Mouse (Mus musculus): ENCODE results near the gene Pcolce2. TPM values are rescaled to one million over a fixed set of nuclear protein-coding genes. Genes with fewer than 3 reads are reported as not detected.

Gene Pcolce2
- polyA plus RNA-seq, 1 experiment: not detected

GRCm38 (mm10) chr9:95675064-95675699 is 37.8 kb downstream of the Pcolce2 start:
- Histone ChIP-seq H3K36me3 (replicated peaks; ENCODE audit: low read length) (no peaks in the 10 kb centered on the region), H3K9me3 (peaks cover 4% of the 10 kb centered on the region), H3K4me1 (no peaks in the 10 kb centered on the region), H3K27me3 (replicated peaks) (peaks cover 10% of the 10 kb centered on the region), H3K4me3 (replicated peaks) (no peak overlapping the region)
- TF ChIP-seq FLI1 (IDR thresholded peaks at IDR 0.05; ENCODE audit: low read length) (no peak), GATA1 (IDR thresholded peaks at IDR 0.05; ENCODE audit: borderline replicate concordance, low read length) (no peak)

GRCm38 (mm10) chr9:95676021-95676420 is 38.6 kb downstream of the Pcolce2 start:
- Histone ChIP-seq H3K4me1 (no peaks in the 10 kb centered on the region), H3K36me3 (replicated peaks; ENCODE audit: low read length) (no peaks in the 10 kb centered on the region), H3K9me3 (peaks cover 4% of the 10 kb centered on the region), H3K27me3 (replicated peaks) (peaks cover 13% of the 10 kb centered on the region), H3K4me3 (replicated peaks) (no peak overlapping the region)
- no peak for TF ChIP-seq FLI1 (IDR thresholded peaks at IDR 0.05; ENCODE audit: low read length)
- TF ChIP-seq GATA1 (IDR thresholded peaks at IDR 0.05; ENCODE audit: borderline replicate concordance, low read length): no peak

GRCm38 (mm10) chr9:95679966-95680365 is 42.6 kb downstream of the Pcolce2 start:
- Histone ChIP-seq H3K4me1 (no peaks in the 10 kb centered on the region), H3K9me3 (no peaks in the 10 kb centered on the region), H3K27me3 (replicated peaks) (peaks cover 21% of the 10 kb centered on the region), H3K36me3 (replicated peaks; ENCODE audit: low read length) (no peaks in the 10 kb centered on the region), H3K4me3 (replicated peaks) (no peak overlapping the region)
- TF ChIP-seq GATA1 (IDR thresholded peaks at IDR 0.05; ENCODE audit: borderline replicate concordance, low read length) (no peak), FLI1 (IDR thresholded peaks at IDR 0.05; ENCODE audit: low read length) (no peak)

GRCm38 (mm10) chr9:95680691-95681090 is 43.3 kb downstream of the Pcolce2 start:
- no peaks in the 10 kb centered on the region for H3K4me1 ChIP-seq
- H3K4me3 ChIP-seq (replicated peaks): no peak overlapping the region
- TF ChIP-seq GATA1 (IDR thresholded peaks at IDR 0.05; ENCODE audit: borderline replicate concordance, low read length) (no peak), FLI1 (IDR thresholded peaks at IDR 0.05; ENCODE audit: low read length) (no peak)
- H3K9me3 ChIP-seq: no peaks in the 10 kb centered on the region
- peaks cover 20% of the 10 kb centered on the region for H3K27me3 ChIP-seq (replicated peaks)
- H3K36me3 ChIP-seq (replicated peaks; ENCODE audit: low read length): no peaks in the 10 kb centered on the region

DNA sequence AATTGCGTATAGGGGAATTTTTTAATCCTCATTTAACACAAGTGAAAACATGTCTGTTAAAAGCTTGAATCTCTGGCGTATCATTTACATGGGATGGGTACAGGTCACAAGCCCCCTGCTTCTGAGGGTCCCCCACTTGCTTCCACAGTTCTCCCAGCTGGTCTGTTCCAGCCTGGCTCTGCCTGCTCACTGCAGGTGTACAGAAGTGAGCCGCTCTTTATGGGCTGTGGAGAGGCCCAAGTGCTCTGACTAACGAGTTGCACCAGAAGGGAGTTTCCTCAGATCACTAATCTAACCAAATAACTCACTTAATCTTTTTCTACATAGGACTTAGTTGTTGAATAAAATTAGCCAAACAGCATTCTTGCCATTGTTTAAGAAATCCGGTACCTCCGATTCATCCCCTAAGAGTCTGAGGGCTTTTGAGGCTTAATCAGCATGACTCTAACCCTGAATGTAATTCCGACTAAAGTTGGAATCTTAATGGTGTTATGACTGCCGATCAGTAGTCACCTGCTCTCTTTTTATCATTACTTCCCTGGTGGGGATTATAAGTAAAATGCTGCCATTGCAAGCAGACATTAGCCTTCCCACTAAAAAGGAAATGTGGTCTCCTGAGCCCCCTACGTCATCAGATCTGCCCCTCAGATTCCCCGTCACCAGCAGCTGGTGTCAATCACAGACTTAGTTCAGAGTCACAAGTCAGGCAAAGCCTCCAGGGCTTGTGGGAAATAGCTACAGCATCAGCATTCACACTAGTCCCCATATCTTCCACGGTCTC is 48.4 kb downstream of the Pcolce2 start:
- TF ChIP-seq FLI1 (IDR thresholded peaks at IDR 0.05; ENCODE audit: low read length): no peak
- no peak for TF ChIP-seq GATA1 (IDR thresholded peaks at IDR 0.05; ENCODE audit: borderline replicate concordance, low read length)
- Histone ChIP-seq H3K9me3 (peaks cover 15% of the 10 kb centered on the region), H3K36me3 (replicated peaks; ENCODE audit: low read length) (no peaks in the 10 kb centered on the region)

DNA sequence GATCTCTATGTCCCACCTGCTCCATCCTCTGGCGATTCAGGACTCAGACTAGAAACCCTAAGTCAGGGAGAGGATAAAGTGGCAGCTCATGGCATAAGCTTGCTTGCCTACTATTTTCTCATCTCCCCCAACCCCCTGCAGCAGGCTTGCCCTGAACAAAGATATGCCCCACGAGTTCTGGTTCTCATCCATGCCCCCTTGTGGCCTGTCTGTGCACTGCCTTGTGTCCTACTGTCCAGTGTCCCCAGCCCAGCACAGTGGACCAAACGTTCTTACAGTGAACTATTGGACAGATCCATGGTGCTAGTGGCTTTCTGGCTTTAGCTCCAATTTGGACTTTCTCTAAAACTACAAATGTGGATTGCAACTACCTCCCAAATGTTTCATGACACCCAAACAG is 50.7 kb downstream of the Pcolce2 start:
- TF ChIP-seq FLI1 (IDR thresholded peaks at IDR 0.05; ENCODE audit: low read length) (no peak), GATA1 (IDR thresholded peaks at IDR 0.05; ENCODE audit: borderline replicate concordance, low read length) (no peak)
- peaks cover 9% of the 10 kb centered on the region for H3K4me1 ChIP-seq
- H3K27me3 ChIP-seq (replicated peaks): peaks cover 15% of the 10 kb centered on the region
- H3K36me3 ChIP-seq (replicated peaks; ENCODE audit: low read length): no peaks in the 10 kb centered on the region
- no peak overlapping the region for H3K4me3 ChIP-seq (replicated peaks)
- H3K9me3 ChIP-seq: peaks cover 15% of the 10 kb centered on the region

More for the DNA sequence above, 48.4 kb downstream of the Pcolce2 start:
- H3K4me1 ChIP-seq: peaks cover 6% of the 10 kb centered on the region
- no peak overlapping the region for H3K4me3 ChIP-seq (replicated peaks)
- peaks cover 12% of the 10 kb centered on the region for H3K27me3 ChIP-seq (replicated peaks)

DNA sequence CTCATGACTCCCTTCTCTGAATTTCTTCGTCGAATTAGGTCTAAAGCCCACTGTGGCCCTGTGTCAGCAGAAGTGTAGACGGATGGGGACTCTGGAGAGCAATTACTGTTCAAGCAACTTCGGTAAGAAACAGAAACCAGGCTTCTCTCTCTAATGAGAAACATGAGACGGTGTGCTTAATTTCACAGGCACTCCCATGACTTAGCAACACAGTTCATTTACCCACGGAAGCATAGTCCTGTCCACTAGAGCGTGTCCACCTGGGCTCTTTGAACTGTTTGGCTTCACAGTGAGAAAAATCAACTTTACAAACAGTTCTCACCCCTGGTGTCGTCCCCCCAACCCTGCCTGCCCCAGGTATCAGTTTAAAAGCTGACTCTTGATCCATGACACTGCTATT is 55.4 kb downstream of the Pcolce2 start:
- Histone ChIP-seq H3K9me3 (peaks cover 15% of the 10 kb centered on the region), H3K4me1 (peaks cover 23% of the 10 kb centered on the region), H3K36me3 (replicated peaks; ENCODE audit: low read length) (no peaks in the 10 kb centered on the region), H3K4me3 (replicated peaks) (no peak overlapping the region), H3K27me3 (replicated peaks) (peaks cover 14% of the 10 kb centered on the region)
- no peak for TF ChIP-seq GATA1 (IDR thresholded peaks at IDR 0.05; ENCODE audit: borderline replicate concordance, low read length)
- TF ChIP-seq FLI1 (IDR thresholded peaks at IDR 0.05; ENCODE audit: low read length): no peak

DNA sequence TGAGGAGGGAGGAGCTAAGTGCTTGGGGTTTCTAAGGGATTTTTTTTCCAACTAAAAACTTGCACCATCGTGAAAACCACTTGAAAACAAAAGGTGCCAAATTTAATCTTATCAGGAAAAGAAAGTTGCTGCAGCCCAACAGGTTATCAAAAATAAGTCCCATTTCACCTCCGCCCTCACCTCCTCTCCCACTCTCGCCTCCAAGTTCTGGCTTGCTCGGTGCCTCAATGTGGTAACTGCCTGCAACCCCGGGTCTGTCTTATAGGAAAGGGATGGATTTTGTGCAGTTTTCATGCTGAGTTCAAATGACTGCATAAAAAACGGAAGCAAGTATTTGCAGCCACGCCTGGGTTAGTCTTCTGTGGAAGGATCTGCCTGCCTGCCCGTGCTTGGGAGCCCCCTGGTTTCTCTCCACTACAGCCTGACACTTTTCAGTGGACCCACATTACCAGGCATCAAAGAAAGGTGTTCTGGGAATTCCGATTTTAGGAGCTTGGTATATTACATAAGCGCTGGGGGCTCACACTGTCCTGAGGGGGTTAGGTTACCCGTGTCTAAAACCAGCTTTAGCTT is 56.2 kb downstream of the Pcolce2 start:
- TF ChIP-seq GATA1 (IDR thresholded peaks at IDR 0.05; ENCODE audit: borderline replicate concordance, low read length) (no peak), FLI1 (IDR thresholded peaks at IDR 0.05; ENCODE audit: low read length) (no peak)
- Histone ChIP-seq H3K27me3 (replicated peaks) (peaks cover 14% of the 10 kb centered on the region), H3K36me3 (replicated peaks; ENCODE audit: low read length) (no peaks in the 10 kb centered on the region), H3K4me3 (replicated peaks) (no peak overlapping the region), H3K4me1 (peaks cover 23% of the 10 kb centered on the region), H3K9me3 (peaks cover 13% of the 10 kb centered on the region)

GRCm38 (mm10) chr9:95694526-95694925 is 57.1 kb downstream of the Pcolce2 start:
- Histone ChIP-seq H3K36me3 (replicated peaks; ENCODE audit: low read length) (no peaks in the 10 kb centered on the region), H3K4me1 (peaks cover 26% of the 10 kb centered on the region), H3K4me3 (replicated peaks) (peak overlapping the region; percentile 57), H3K9me3 (peaks cover 4% of the 10 kb centered on the region), H3K27me3 (replicated peaks) (peaks cover 14% of the 10 kb centered on the region)
- TF ChIP-seq FLI1 (IDR thresholded peaks at IDR 0.05; ENCODE audit: low read length): no peak

GRCm38 (mm10) chr9:95695023-95695422 is 57.6 kb downstream of the Pcolce2 start:
- TF ChIP-seq FLI1 (IDR thresholded peaks at IDR 0.05; ENCODE audit: low read length) (no peak), GATA1 (IDR thresholded peaks at IDR 0.05; ENCODE audit: borderline replicate concordance, low read length) (no peak)
- Histone ChIP-seq H3K27me3 (replicated peaks) (peaks cover 14% of the 10 kb centered on the region), H3K36me3 (replicated peaks; ENCODE audit: low read length) (no peaks in the 10 kb centered on the region), H3K4me3 (replicated peaks) (no peak overlapping the region), H3K4me1 (peaks cover 24% of the 10 kb centered on the region), H3K9me3 (no peaks in the 10 kb centered on the region)
